Mouse (Mus musculus): ENCODE measurements around the gene Tmem82. TPM values are rescaled to one million over a fixed set of nuclear protein-coding genes. Genes with fewer than 3 reads are reported as not detected.

The Tmem82 gene
- polyA plus RNA-seq, 1 experiment: 2.8 TPM

DNA sequence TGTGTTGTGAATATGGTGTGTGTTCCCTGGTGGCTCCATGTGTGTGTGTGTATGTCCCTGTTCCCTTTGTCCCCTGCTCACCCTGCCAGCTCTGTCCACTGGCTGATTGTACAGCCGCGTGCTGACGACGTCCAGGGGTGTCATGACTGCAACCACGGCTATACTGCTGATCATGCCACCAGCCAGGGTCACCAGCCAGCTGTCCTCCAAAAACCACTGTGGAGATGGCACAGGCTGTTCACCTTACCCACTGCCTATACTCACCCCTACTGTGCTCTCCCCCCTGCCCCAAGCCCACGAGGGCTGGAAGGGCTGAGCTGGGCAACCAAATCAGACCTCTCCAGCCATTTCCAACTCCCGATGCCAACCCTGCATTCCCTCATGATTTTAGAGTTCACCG, 2.9 kb upstream of the Tmem82 start:
- Histone ChIP-seq H3K27ac (ENCODE audit: control insufficient read depth, insufficient read depth, low read length) (no peak overlapping the region), H3K36me3 (ENCODE audit: control insufficient read depth, insufficient read depth, low read length) (no peaks in the 10 kb centered on the region), H3K4me3 (ENCODE audit: control insufficient read depth, insufficient read depth, low read length) (no peak overlapping the region), H3K27me3 (ENCODE audit: control insufficient read depth, insufficient read depth, low read length) (no peaks in the 10 kb centered on the region), H3K4me1 (replicated peaks; ENCODE audit: control insufficient read depth, insufficient read depth, low read length) (peaks cover 15% of the 10 kb centered on the region)
- TF ChIP-seq POLR2A (IDR thresholded peaks at IDR 0.05; ENCODE audit: control insufficient read depth, extremely low read depth, insufficient read depth, low read length, poor library complexity) (no peak), CTCF (IDR thresholded peaks at IDR 0.05; ENCODE audit: borderline replicate concordance, control insufficient read depth, extremely low read depth, insufficient read depth, low read length, poor library complexity) (no peak)
- WGBS: 88% methylated on average over 8 of the region's 8 CpGs
- DNase-seq: no peak

DNA sequence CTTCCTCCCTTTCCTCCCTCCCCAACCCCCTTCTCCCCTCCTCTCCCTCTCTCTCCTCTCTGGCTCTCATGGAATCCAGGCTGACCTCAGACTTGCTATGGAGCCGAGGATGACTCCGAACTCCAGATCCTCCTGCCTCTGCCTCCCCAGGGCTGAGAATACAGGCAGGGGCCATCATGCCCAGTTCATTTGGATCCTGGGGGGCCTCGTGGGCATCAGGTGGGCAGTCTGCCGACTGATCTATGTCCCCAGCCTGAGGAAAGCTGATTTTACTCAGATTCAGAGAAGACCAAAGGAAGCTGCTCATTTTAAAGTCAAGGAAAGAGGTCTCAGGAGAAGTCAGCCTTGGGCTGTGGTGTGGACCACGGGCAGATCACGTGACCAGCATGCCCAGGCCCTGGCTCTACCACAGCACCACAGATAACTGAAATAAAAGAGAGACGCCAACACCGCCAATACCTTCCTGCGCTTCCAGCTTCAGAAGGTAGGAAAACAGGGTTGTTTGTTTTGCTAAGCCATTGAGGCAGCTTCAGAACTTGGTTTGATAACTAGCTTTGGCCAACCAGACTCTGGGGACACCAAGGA, 958 bp upstream of the Tmem82 start:
- Histone ChIP-seq H3K27ac (ENCODE audit: control insufficient read depth, insufficient read depth, low read length) (no peak overlapping the region), H3K4me1 (replicated peaks; ENCODE audit: control insufficient read depth, insufficient read depth, low read length) (peaks cover 15% of the 10 kb centered on the region), H3K27me3 (ENCODE audit: control insufficient read depth, insufficient read depth, low read length) (no peaks in the 10 kb centered on the region), H3K4me3 (ENCODE audit: control insufficient read depth, insufficient read depth, low read length) (no peak overlapping the region), H3K36me3 (ENCODE audit: control insufficient read depth, insufficient read depth, low read length) (no peaks in the 10 kb centered on the region)
- WGBS: 49% methylated on average over 9 of the region's 9 CpGs
- DNase-seq: no peak
- no peak for TF ChIP-seq CTCF (IDR thresholded peaks at IDR 0.05; ENCODE audit: borderline replicate concordance, control insufficient read depth, extremely low read depth, insufficient read depth, low read length, poor library complexity)
- no peak for TF ChIP-seq POLR2A (IDR thresholded peaks at IDR 0.05; ENCODE audit: control insufficient read depth, extremely low read depth, insufficient read depth, low read length, poor library complexity)

DNA sequence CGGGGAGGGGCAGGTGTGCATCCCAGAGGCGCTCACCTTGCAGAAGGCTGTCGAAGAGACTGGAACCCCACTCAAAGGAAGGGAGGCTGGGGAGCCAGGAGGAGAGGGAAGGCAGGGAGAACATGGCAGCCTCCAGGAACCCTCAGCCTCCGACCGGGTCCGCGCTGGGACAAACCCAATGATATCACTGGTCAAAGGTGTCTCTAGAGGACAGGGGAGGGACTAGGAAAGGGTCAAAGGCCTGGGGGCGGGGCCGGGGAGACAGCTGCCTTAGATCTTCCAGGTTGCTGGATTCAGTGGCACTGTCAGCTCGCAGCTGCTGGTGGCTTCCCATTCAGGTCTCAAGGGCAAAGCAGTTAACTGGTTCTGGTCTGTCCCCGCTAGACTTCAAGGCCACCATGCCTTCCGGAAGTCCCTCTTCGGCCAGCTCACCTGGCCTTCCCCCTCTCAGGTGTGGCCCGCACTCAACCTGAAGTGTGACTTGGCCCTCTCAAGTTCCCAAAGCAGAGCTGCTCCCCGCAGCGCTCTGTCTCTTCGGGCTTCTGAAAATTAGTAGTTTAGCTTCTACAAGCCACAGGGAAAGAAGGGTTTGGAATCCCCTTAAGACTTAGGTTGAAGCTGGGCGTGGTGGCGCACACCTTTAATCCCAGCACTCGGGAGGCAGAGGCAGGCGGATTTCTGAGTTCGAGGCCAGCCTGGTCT, 419 bp downstream of the Tmem82 start:
- DNase-seq: peak; percentile 26
- Histone ChIP-seq H3K36me3 (ENCODE audit: control insufficient read depth, insufficient read depth, low read length) (no peaks in the 10 kb centered on the region), H3K4me3 (ENCODE audit: control insufficient read depth, insufficient read depth, low read length) (peak overlapping the region; percentile 44), H3K27ac (ENCODE audit: control insufficient read depth, insufficient read depth, low read length) (no peak overlapping the region), H3K4me1 (replicated peaks; ENCODE audit: control insufficient read depth, insufficient read depth, low read length) (peaks cover 15% of the 10 kb centered on the region), H3K27me3 (ENCODE audit: control insufficient read depth, insufficient read depth, low read length) (no peaks in the 10 kb centered on the region)
- WGBS: 18% methylated on average over 22 of the region's 22 CpGs
- TF ChIP-seq POLR2A (IDR thresholded peaks at IDR 0.05; ENCODE audit: control insufficient read depth, extremely low read depth, insufficient read depth, low read length, poor library complexity) (no peak), CTCF (IDR thresholded peaks at IDR 0.05; ENCODE audit: borderline replicate concordance, control insufficient read depth, extremely low read depth, insufficient read depth, low read length, poor library complexity) (no peak)

DNA sequence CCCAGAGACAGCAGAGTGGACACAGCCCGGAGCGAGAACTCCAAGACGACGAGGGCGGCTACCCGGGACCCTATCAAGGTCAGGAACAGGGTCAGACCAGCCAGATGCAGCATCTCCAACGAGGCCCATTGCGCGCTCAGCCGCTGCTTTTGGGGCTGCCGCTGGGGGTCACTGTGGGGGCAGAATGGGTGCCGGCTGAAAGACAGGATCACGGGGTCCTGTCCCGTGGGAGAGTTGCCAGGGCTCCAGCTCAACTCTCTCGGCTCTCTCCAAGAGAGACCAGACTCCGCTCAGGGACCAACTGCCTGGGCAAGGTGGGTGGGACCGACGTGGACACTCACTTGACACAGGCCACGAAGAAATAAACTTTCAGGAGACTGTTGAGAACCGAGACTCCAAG, 1.1 kb downstream of the Tmem82 start:
- Histone ChIP-seq H3K27ac (ENCODE audit: control insufficient read depth, insufficient read depth, low read length) (no peak overlapping the region), H3K27me3 (ENCODE audit: control insufficient read depth, insufficient read depth, low read length) (no peaks in the 10 kb centered on the region), H3K36me3 (ENCODE audit: control insufficient read depth, insufficient read depth, low read length) (no peaks in the 10 kb centered on the region), H3K4me3 (ENCODE audit: control insufficient read depth, insufficient read depth, low read length) (peak overlapping the region; percentile 44), H3K4me1 (replicated peaks; ENCODE audit: control insufficient read depth, insufficient read depth, low read length) (peaks cover 15% of the 10 kb centered on the region)
- DNase-seq: peak; percentile 86
- 5% methylated on average over 20 of the region's 20 CpGs for WGBS
- TF ChIP-seq POLR2A (IDR thresholded peaks at IDR 0.05; ENCODE audit: control insufficient read depth, extremely low read depth, insufficient read depth, low read length, poor library complexity) (no peak), CTCF (IDR thresholded peaks at IDR 0.05; ENCODE audit: borderline replicate concordance, control insufficient read depth, extremely low read depth, insufficient read depth, low read length, poor library complexity) (peak; percentile 87; the same call in 1 of the 2 replicates)

DNA sequence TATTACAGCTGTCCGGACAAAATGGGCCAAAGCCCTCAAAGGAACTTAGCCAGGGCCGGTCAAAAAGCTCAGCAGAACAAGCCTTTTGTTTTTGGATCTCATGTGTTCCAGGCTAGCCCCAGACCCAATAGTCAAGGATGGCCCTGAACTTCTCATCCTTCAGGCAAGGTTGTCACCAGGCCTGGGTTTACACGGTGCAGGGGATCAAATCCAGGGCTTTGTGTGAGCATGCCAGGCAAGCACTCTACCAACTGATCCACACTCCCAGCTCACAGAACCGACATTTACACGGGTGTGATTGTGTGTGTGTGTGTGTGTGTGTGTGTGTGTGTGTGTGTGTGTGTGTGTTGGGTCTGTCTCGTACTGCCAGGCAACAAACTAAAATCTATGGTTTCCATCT, 1.6 kb downstream of the Tmem82 start:
- Histone ChIP-seq H3K4me3 (ENCODE audit: control insufficient read depth, insufficient read depth, low read length) (no peak overlapping the region), H3K27me3 (ENCODE audit: control insufficient read depth, insufficient read depth, low read length) (no peaks in the 10 kb centered on the region)
- WGBS: 81% methylated on average over 6 of the region's 6 CpGs

DNA sequence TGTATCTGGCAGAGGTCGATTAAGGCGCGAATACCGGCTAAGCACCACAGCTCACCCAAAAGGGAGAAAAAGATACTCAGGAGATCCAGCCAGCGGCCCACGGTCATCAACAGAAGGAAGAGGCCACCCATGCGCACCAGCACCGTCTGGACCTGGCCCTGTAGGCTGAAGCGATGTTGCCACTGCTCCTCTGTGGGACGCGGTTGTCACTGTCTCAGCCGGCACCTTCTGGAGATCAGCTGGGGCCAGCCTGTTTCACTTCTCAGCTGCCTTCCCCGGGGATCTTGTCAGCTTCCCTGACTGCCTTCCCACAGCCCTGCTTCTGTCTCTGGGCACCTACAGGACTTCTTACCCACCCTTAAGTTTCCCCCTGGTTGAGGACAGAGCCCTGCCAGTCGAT, 3.5 kb downstream of the Tmem82 start:
- Histone ChIP-seq H3K27ac (ENCODE audit: control insufficient read depth, insufficient read depth, low read length) (no peak overlapping the region), H3K27me3 (ENCODE audit: control insufficient read depth, insufficient read depth, low read length) (no peaks in the 10 kb centered on the region), H3K4me1 (replicated peaks; ENCODE audit: control insufficient read depth, insufficient read depth, low read length) (peaks cover 15% of the 10 kb centered on the region), H3K4me3 (ENCODE audit: control insufficient read depth, insufficient read depth, low read length) (no peak overlapping the region), H3K36me3 (ENCODE audit: control insufficient read depth, insufficient read depth, low read length) (no peaks in the 10 kb centered on the region)
- TF ChIP-seq POLR2A (IDR thresholded peaks at IDR 0.05; ENCODE audit: control insufficient read depth, extremely low read depth, insufficient read depth, low read length, poor library complexity) (no peak), CTCF (IDR thresholded peaks at IDR 0.05; ENCODE audit: borderline replicate concordance, control insufficient read depth, extremely low read depth, insufficient read depth, low read length, poor library complexity) (no peak)
- DNase-seq: no peak
- WGBS: 91% methylated on average over 14 of the region's 14 CpGs

More for the DNA sequence above, 1.6 kb downstream of the Tmem82 start:
- Histone ChIP-seq H3K4me1 (replicated peaks; ENCODE audit: control insufficient read depth, insufficient read depth, low read length) (peaks cover 15% of the 10 kb centered on the region), H3K36me3 (ENCODE audit: control insufficient read depth, insufficient read depth, low read length) (no peaks in the 10 kb centered on the region), H3K27ac (ENCODE audit: control insufficient read depth, insufficient read depth, low read length) (no peak overlapping the region)
- no peak for TF ChIP-seq POLR2A (IDR thresholded peaks at IDR 0.05; ENCODE audit: control insufficient read depth, extremely low read depth, insufficient read depth, low read length, poor library complexity)
- TF ChIP-seq CTCF (IDR thresholded peaks at IDR 0.05; ENCODE audit: borderline replicate concordance, control insufficient read depth, extremely low read depth, insufficient read depth, low read length, poor library complexity): no peak
- no peak for DNase-seq

Measured in thymus, adult 2 months (tissue).